Mouse (Mus musculus): ENCODE data around the gene Tagap. TPM values are rescaled to one million over a fixed set of nuclear protein-coding genes. Genes with fewer than 3 reads are reported as not detected.

Tagap gene
- polyA plus RNA-seq, 1 experiment, result 8.7 TPM

DNA sequence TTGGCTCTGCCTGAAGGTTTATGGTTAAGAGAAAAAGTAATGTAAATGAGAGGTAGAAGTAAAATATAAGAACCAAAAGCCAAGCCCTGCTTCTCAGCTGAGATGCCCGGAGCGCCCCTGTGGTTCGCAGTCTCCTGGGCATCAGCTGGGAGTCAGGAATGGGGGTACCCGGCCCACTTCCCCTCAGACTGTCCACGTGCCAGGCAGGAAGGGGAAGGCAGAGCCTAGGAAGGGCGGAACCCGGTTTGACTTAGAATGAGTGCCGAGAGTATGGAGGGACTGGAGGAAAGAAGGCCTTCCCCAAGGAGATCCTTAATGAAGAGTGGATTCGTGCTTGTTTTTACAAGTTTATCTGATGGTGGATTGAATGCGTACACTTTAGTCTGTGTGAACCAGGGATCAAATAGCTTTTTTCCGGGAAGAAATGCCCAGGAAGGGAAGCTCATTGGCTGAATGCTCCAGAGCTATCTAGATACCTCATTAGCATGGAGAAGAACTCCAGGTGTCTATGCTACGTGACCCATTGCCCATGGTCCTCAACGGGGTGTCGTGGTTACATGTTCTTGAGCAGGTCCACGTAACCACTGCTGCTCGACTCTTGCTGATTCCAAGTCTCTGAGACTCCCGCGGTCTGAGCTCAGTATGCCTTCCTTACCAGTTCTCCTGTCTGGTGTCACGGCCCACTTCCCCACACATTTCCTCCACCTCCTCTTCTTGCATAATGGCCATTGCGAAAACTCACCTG lies 38.6 kb upstream of the Tagap start:
- WGBS, result 59% methylated on average over 20 of the region's 20 CpGs
- TF ChIP-seq CTCF (IDR thresholded peaks at IDR 0.05; ENCODE audit: control insufficient read depth, insufficient read depth, low read length) (no peak), POLR2A (IDR thresholded peaks at IDR 0.05; ENCODE audit: borderline replicate concordance, control insufficient read depth, low read depth, low read length) (no peak)
- H3K4me1 ChIP-seq (ENCODE audit: control insufficient read depth, insufficient read depth, low read length), result peaks cover 6% of the 10 kb centered on the region; the same call in 1 of the 2 replicates
- H3K27ac ChIP-seq (ENCODE audit: control insufficient read depth, insufficient read depth, low read depth, low read length, poor library complexity), result no peak overlapping the region
- H3K4me3 ChIP-seq (replicated peaks; ENCODE audit: control insufficient read depth, low read depth, low read length), result no peak overlapping the region

DNA sequence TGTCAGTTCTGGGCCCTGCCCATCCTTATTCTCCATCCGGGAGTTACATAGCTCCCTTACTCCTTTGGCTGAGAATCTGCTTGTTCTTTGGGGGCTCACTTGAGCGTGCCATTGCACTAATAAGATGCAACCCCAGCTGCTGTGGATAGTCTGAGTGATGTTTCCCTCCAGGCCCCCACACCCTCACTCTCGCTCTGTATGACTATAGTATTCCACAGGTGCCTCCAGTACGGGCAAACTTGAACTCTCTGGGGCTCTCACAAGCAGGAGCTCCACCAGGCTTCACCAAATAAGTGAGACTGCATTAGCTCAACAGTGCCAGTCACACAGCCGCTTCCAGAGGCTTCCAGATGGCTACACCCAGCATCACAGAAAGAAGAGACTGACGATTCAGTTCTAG lies 37.5 kb upstream of the Tagap start:
- TF ChIP-seq POLR2A (IDR thresholded peaks at IDR 0.05; ENCODE audit: borderline replicate concordance, control insufficient read depth, low read depth, low read length), result no peak
- TF ChIP-seq CTCF (IDR thresholded peaks at IDR 0.05; ENCODE audit: control insufficient read depth, insufficient read depth, low read length), result no peak
- 80% methylated on average over 6 of the region's 6 CpGs for WGBS
- no peak overlapping the region for H3K4me3 ChIP-seq (replicated peaks; ENCODE audit: control insufficient read depth, low read depth, low read length)
- H3K27ac ChIP-seq (ENCODE audit: control insufficient read depth, insufficient read depth, low read depth, low read length, poor library complexity), result no peak overlapping the region
- peaks cover 6% of the 10 kb centered on the region; the same call in 1 of the 2 replicates for H3K4me1 ChIP-seq (ENCODE audit: control insufficient read depth, insufficient read depth, low read length)

DNA sequence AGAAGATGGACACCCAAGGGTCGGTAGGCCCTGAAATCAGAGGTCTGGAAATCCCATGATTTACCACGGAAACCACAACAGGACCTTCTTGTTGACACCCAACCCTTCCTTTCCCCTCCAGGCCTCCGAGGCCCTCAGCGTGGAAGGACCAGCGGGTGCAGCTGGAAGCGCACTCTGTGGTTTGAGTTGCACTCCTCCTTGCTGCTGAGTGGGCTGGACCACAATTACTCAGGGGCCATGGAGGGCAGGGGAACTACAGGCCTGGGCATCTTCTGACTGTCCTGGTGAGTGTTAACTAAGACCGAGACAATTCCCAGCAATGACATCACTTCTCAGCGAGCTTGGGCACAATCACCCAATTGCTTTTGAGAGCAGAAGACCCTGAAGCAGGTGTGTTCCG lies 36.8 kb upstream of the Tagap start:
- 25% methylated on average over 9 of the region's 9 CpGs for WGBS
- 0 out of 2 replicates have a peak, but pooled peaks have one; percentile 4 for TF ChIP-seq CTCF (IDR thresholded peaks at IDR 0.05; ENCODE audit: control insufficient read depth, insufficient read depth, low read length)
- no peak for TF ChIP-seq POLR2A (IDR thresholded peaks at IDR 0.05; ENCODE audit: borderline replicate concordance, control insufficient read depth, low read depth, low read length)
- Histone ChIP-seq H3K27ac (ENCODE audit: control insufficient read depth, insufficient read depth, low read depth, low read length, poor library complexity) (no peak overlapping the region), H3K4me3 (replicated peaks; ENCODE audit: control insufficient read depth, low read depth, low read length) (no peak overlapping the region), H3K4me1 (ENCODE audit: control insufficient read depth, insufficient read depth, low read length) (peaks cover 6% of the 10 kb centered on the region; the same call in 1 of the 2 replicates)

DNA sequence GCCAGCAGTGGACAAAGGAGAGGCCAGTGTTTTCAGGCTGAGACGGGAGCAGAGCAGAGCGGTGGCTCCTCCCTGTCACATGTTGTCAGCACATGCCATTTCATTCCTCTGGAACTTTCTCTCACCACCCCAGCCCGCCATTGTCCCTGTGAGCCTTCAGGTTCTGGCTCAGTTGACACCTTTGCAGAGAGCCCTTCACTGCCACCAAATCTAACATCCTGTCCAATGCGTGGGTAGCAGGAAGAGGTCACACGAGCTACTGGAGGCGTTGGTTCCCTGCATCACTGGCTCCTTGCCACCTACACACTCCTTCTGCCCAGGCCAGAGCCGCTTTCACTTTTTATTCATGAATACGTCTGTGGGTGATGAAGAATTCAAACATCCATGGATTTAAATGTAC lies 33.1 kb upstream of the Tagap start:
- Histone ChIP-seq H3K4me3 (replicated peaks; ENCODE audit: control insufficient read depth, low read depth, low read length) (no peak overlapping the region), H3K4me1 (ENCODE audit: control insufficient read depth, insufficient read depth, low read length) (peaks cover 7% of the 10 kb centered on the region), H3K27ac (ENCODE audit: control insufficient read depth, insufficient read depth, low read depth, low read length, poor library complexity) (no peak overlapping the region)
- WGBS, result 20% methylated on average over 8 of the region's 8 CpGs
- TF ChIP-seq CTCF (IDR thresholded peaks at IDR 0.05; ENCODE audit: control insufficient read depth, insufficient read depth, low read length), result no peak
- no peak for TF ChIP-seq POLR2A (IDR thresholded peaks at IDR 0.05; ENCODE audit: borderline replicate concordance, control insufficient read depth, low read depth, low read length)

DNA sequence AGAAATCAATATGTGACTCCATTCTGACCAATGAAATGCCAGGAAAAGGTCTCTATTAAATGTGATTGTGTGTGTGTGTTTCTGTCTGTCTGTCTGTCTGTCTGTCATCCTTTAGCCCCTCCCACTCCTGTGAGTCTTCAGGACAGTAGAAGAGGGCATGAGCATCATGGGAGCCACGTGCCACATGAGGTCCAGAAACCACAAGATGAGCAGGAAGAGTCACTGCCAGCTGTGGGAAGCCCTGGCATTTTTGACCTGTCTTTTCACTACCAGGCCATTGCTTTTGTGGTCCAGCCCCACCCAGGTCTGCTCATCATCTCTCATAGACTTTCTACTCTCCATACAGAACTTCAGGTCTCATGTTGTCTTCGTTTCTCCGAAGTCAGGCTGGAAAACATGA lies 31.7 kb upstream of the Tagap start:
- WGBS, result 70% methylated on average over 3 of the region's 3 CpGs
- Histone ChIP-seq H3K27ac (ENCODE audit: control insufficient read depth, insufficient read depth, low read depth, low read length, poor library complexity) (no peak overlapping the region), H3K4me1 (ENCODE audit: control insufficient read depth, insufficient read depth, low read length) (peaks cover 6% of the 10 kb centered on the region), H3K4me3 (replicated peaks; ENCODE audit: control insufficient read depth, low read depth, low read length) (no peak overlapping the region)
- TF ChIP-seq POLR2A (IDR thresholded peaks at IDR 0.05; ENCODE audit: borderline replicate concordance, control insufficient read depth, low read depth, low read length) (no peak), CTCF (IDR thresholded peaks at IDR 0.05; ENCODE audit: control insufficient read depth, insufficient read depth, low read length) (no peak)

DNA sequence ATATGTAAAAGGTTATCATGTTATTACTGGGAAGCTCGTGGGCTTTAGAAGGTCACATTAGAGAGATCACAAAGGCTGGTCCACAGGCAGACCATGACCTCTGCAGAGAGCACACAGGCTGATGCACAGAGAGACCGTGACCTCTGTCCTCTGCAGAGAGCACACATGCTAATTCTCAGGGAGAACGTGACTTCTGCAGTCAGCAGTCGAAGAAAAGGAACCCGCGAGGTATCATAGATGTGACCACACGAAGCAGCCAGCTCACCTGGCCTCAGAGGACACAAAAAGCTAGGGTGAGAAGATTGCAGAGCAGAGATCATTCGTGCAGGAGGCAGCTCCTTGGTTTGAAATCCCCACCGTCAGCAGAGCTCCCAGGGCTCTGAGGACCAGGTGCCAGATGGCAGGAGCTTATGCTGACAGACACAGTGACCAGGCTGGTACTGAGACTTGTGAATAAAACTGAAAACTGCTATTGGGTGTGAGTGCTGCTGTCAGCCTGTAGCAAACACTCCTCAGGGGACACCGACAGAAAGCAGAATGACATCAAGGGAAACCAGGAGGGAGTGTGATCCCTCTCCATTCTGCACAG lies 29.7 kb upstream of the Tagap start:
- Histone ChIP-seq H3K27ac (ENCODE audit: control insufficient read depth, insufficient read depth, low read depth, low read length, poor library complexity) (no peak overlapping the region), H3K4me3 (replicated peaks; ENCODE audit: control insufficient read depth, low read depth, low read length) (no peak overlapping the region), H3K4me1 (ENCODE audit: control insufficient read depth, insufficient read depth, low read length) (peaks cover 5% of the 10 kb centered on the region)
- WGBS, result 74% methylated on average over 10 of the region's 10 CpGs
- TF ChIP-seq POLR2A (IDR thresholded peaks at IDR 0.05; ENCODE audit: borderline replicate concordance, control insufficient read depth, low read depth, low read length), result no peak
- TF ChIP-seq CTCF (IDR thresholded peaks at IDR 0.05; ENCODE audit: control insufficient read depth, insufficient read depth, low read length), result no peak

DNA sequence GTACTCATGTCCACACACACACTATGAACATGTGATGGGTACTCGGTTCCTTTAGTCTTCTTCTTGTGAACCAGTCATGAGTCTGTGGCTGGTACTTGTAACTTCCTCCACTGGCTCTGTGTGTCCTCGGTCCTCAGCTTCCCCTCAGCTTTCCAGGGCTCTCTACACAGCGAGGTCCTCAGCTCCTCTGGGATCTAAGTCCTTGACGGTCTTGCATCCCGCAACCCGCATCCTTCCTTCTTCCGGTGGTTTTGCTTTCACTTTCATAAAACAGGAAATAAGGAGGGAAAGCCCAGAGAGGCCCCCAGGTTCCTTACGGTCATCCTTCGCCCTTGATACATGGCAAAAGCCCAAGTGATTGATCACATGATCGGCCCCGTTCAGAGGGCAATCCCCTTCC lies 28.7 kb upstream of the Tagap start:
- 17% methylated on average over 11 of the region's 11 CpGs for WGBS
- TF ChIP-seq CTCF (IDR thresholded peaks at IDR 0.05; ENCODE audit: control insufficient read depth, insufficient read depth, low read length) (no peak), POLR2A (IDR thresholded peaks at IDR 0.05; ENCODE audit: borderline replicate concordance, control insufficient read depth, low read depth, low read length) (no peak)
- peak overlapping the region; percentile 42 for H3K4me3 ChIP-seq (replicated peaks; ENCODE audit: control insufficient read depth, low read depth, low read length)
- H3K4me1 ChIP-seq (ENCODE audit: control insufficient read depth, insufficient read depth, low read length), result peaks cover 5% of the 10 kb centered on the region
- H3K27ac ChIP-seq (ENCODE audit: control insufficient read depth, insufficient read depth, low read depth, low read length, poor library complexity), result no peak overlapping the region

DNA sequence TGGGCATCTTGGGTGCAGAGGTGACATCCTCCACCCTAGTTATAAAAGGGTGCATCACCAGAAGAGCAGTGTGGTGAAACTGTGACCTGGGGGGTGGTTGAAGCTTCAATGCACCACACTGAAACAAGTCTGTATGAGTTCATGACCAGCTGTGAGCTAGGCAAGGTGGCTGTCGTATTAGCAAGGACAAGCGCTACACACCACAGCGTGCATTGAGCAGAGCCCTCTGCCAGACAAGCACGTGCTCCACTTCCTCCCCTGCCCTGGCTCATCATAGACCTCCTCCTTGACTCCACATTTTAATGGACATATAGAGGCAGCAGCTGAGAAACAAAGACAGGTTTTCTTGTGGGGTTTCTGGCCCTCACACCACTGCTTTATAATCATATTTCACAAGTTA lies 28.0 kb upstream of the Tagap start:
- peaks cover 5% of the 10 kb centered on the region for H3K4me1 ChIP-seq (ENCODE audit: control insufficient read depth, insufficient read depth, low read length)
- no peak for TF ChIP-seq CTCF (IDR thresholded peaks at IDR 0.05; ENCODE audit: control insufficient read depth, insufficient read depth, low read length)
- TF ChIP-seq POLR2A (IDR thresholded peaks at IDR 0.05; ENCODE audit: borderline replicate concordance, control insufficient read depth, low read depth, low read length), result no peak
- H3K27ac ChIP-seq (ENCODE audit: control insufficient read depth, insufficient read depth, low read depth, low read length, poor library complexity), result no peak overlapping the region
- H3K4me3 ChIP-seq (replicated peaks; ENCODE audit: control insufficient read depth, low read depth, low read length), result no peak overlapping the region
- WGBS, result 35% methylated on average over 4 of the region's 4 CpGs
